In the genomic region with DNA sequence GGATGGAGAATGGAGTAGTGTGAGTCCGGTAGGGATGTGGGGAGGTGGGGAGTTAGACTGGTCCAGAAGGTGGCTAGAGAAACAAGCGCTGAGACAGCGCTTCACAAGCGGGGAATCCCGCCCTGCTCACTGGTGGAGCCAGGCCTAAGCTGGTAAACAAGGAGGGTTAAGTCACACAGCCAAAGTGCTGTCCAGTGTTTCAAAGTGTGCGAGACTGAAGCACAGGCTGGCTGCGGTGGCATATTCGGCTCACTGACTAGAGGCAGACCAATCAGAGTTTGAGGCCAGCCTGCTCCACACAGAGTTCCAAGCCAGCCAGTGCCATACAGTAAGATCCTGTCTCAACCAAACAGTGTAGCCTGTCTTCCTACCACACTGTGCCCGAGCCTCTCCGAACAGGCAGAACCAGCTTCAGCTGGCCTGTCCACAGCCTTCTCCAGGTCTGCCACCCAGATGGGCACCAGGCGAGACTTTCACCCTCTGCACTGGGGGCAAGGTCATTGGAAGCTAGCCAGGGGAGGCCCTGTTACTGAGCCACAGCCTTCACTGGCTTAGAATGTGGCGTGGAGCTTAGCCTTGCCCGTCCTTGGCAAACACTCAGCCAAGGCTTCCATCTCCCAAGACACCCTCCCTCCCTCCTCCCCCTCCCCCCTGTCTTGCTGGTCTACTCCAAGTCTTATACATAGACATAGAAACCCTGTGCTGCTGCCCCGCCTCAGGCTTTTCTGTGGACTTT, we compare ENCODE assay signal across 8 mouse cellular contexts.
DNase-seq lines count a peak whose midpoint lies in the region; ATAC-seq and TF ChIP-seq lines count a peak whose summit lies in the region.
"Had no signal": no experiment of that assay in that cellular context is flagged by ENCODE, and none has a peak within 500 bp of the region (broad histone marks: within the 10 kb centered on the region; RNA-seq: fewer than 3 reads in every experiment).

No protein-coding gene starts in this region.

- no peak overlapping the region for H3K27ac ChIP-seq in midbrain, postnatal 0 days (ENCODE audit: low read depth, low read length)
- no peak overlapping the region for H3K27ac ChIP-seq in midbrain, embryonic 11.5 days (ENCODE audit: low read depth, low read length)
- peak overlapping the region; percentile 33; the same call in 1 of the 2 replicates for H3K27ac ChIP-seq in embryonic facial prominence, embryonic 13.5 days
- H3K27ac ChIP-seq in heart, embryonic 16.5 days (ENCODE audit: low read length), result peak overlapping the region; percentile 76
- peak overlapping the region; percentile 76 for H3K27ac ChIP-seq in limb, embryonic 10.5 days
- H3K27ac ChIP-seq: liver, embryonic 14.5 days had no signal

- H3K4me3 ChIP-seq in midbrain, postnatal 0 days (ENCODE audit: low read depth, low read length), result no peak overlapping the region
- H3K4me3 ChIP-seq in midbrain, embryonic 11.5 days (ENCODE audit: low read depth, low read length), result no peak overlapping the region
- H3K4me3 ChIP-seq in embryonic facial prominence, embryonic 13.5 days, result no peak overlapping the region
- H3K4me3 ChIP-seq in heart, embryonic 16.5 days (ENCODE audit: low read length), result no peak overlapping the region
- no peak overlapping the region for H3K4me3 ChIP-seq in limb, embryonic 10.5 days

- no peak for DNase-seq in midbrain, postnatal 0 days (ENCODE audit: low spot score)
- DNase-seq in midbrain, embryonic 11.5 days (ENCODE audit: low spot score, missing footprints), result no peak
- peak; percentile 30 for DNase-seq in limb, embryonic 10.5 days (ENCODE audit: low spot score)
- no peak for DNase-seq in thymus, postnatal 14 days
- no peak for DNase-seq in embryo, embryonic 10 days (ENCODE audit: low spot score)

- no peaks in the 10 kb centered on the region for H3K9me3 ChIP-seq in midbrain, postnatal 0 days (ENCODE audit: low read length)
- H3K9me3 ChIP-seq in midbrain, embryonic 11.5 days (ENCODE audit: control insufficient read depth, low read length), result no peaks in the 10 kb centered on the region
- H3K9me3 ChIP-seq in embryonic facial prominence, embryonic 13.5 days, result no peaks in the 10 kb centered on the region
- H3K9me3 ChIP-seq in heart, embryonic 16.5 days (replicated peaks; ENCODE audit: control insufficient read depth, low read length), result no peaks in the 10 kb centered on the region
- H3K9me3 ChIP-seq in limb, embryonic 10.5 days (replicated peaks), result no peaks in the 10 kb centered on the region

- TF ChIP-seq CTCF in midbrain, postnatal 0 days (IDR thresholded peaks at IDR 0.05), result no peak

- H3K36me3 ChIP-seq in midbrain, postnatal 0 days (ENCODE audit: insufficient read depth, low read length), result no peaks in the 10 kb centered on the region
- no peaks in the 10 kb centered on the region for H3K36me3 ChIP-seq in midbrain, embryonic 11.5 days (ENCODE audit: control insufficient read depth, insufficient read depth, low read length)
- no peaks in the 10 kb centered on the region for H3K36me3 ChIP-seq in embryonic facial prominence, embryonic 13.5 days
- no peaks in the 10 kb centered on the region for H3K36me3 ChIP-seq in heart, embryonic 16.5 days (ENCODE audit: control insufficient read depth, insufficient read depth)
- H3K36me3 ChIP-seq in limb, embryonic 10.5 days, result no peaks in the 10 kb centered on the region

- 77% methylated on average over 14 of the region's 14 CpGs for WGBS in midbrain, postnatal 0 days
- WGBS in midbrain, embryonic 11.5 days, result 81% methylated on average over 14 of the region's 14 CpGs
- 68% methylated on average over 14 of the region's 14 CpGs for WGBS in embryonic facial prominence, embryonic 13.5 days
- 60% methylated on average over 14 of the region's 14 CpGs for WGBS in heart, embryonic 16.5 days
- 85% methylated on average over 14 of the region's 14 CpGs for WGBS in limb, embryonic 10.5 days

- no peak overlapping the region for H3K4me2 ChIP-seq in midbrain, postnatal 0 days (ENCODE audit: low read depth, low read length, poor library complexity, severe bottlenecking)
- no peak overlapping the region for H3K4me2 ChIP-seq in midbrain, embryonic 11.5 days
- no peak overlapping the region for H3K4me2 ChIP-seq in embryonic facial prominence, embryonic 13.5 days
- no peak overlapping the region for H3K4me2 ChIP-seq in heart, embryonic 16.5 days (ENCODE audit: low read depth, low read length)

- H3K4me1 ChIP-seq in midbrain, postnatal 0 days (ENCODE audit: insufficient read depth, low read length), result no peaks in the 10 kb centered on the region
- H3K4me1 ChIP-seq in midbrain, embryonic 11.5 days (ENCODE audit: control insufficient read depth, insufficient read depth, low read length), result peaks cover 9% of the 10 kb centered on the region; the same call in 1 of the 2 replicates
- H3K4me1 ChIP-seq in embryonic facial prominence, embryonic 13.5 days, result peaks cover 33% of the 10 kb centered on the region
- H3K4me1 ChIP-seq in heart, embryonic 16.5 days (ENCODE audit: control insufficient read depth, insufficient read depth, low read length), result peaks cover 52% of the 10 kb centered on the region
- H3K4me1 ChIP-seq in limb, embryonic 10.5 days, result peaks cover 74% of the 10 kb centered on the region

- peak; percentile 38; the same call in 1 of the 2 replicates for ATAC-seq in midbrain, postnatal 0 days (ENCODE audit: low FRiP score)
- no peak for ATAC-seq in midbrain, embryonic 11.5 days (ENCODE audit: low FRiP score)
- no peak; the same call in 1 of the 2 replicates for ATAC-seq in embryonic facial prominence, embryonic 13.5 days (ENCODE audit: insufficient number of reproducible peaks, insufficient read depth, low FRiP score, low TSS enrichment, low read depth)
- ATAC-seq in heart, embryonic 16.5 days (replicated peaks; ENCODE audit: extremely low read depth, insufficient read depth, low FRiP score), result no peak

- no peaks in the 10 kb centered on the region for H3K27me3 ChIP-seq in midbrain, postnatal 0 days (ENCODE audit: insufficient read depth, low read length)
- no peaks in the 10 kb centered on the region for H3K27me3 ChIP-seq in midbrain, embryonic 11.5 days (ENCODE audit: control insufficient read depth, insufficient read depth, low read length)
- H3K27me3 ChIP-seq in embryonic facial prominence, embryonic 13.5 days, result no peaks in the 10 kb centered on the region
- H3K27me3 ChIP-seq in heart, embryonic 16.5 days (ENCODE audit: control insufficient read depth, insufficient read depth, low read length), result no peaks in the 10 kb centered on the region
- H3K27me3 ChIP-seq in limb, embryonic 10.5 days (ENCODE audit: low read depth, poor library complexity, severe bottlenecking), result no peaks in the 10 kb centered on the region; the same call in 1 of the 2 replicates

- H3K9ac ChIP-seq in midbrain, postnatal 0 days (replicated peaks; ENCODE audit: low read length, poor library complexity, severe bottlenecking), result no peak overlapping the region
- no peak overlapping the region for H3K9ac ChIP-seq in midbrain, embryonic 11.5 days (ENCODE audit: low read length)
- no peak overlapping the region; the same call in 1 of the 2 replicates for H3K9ac ChIP-seq in embryonic facial prominence, embryonic 13.5 days
- H3K9ac ChIP-seq in heart, embryonic 16.5 days (ENCODE audit: low read length), result peak overlapping the region; percentile 18; the same call in 1 of the 2 replicates
- H3K9ac ChIP-seq: liver, embryonic 14.5 days had no signal

Comparison
In these comparisons a context has a peak if more than half of its experiments do, and no peak if none do; other contexts are left out.
1. H3K27ac ChIP-seq: peak in embryonic facial prominence, embryonic 13.5 days (single experiment), heart, embryonic 16.5 days (single experiment) and limb, embryonic 10.5 days (single experiment); none in midbrain, postnatal 0 days (single experiment) and midbrain, embryonic 11.5 days (single experiment).